Mouse (Mus musculus) urinary bladder, postnatal 36 days (tissue): Measurements from ENCODE around the gene Msrb1.
"Not testable (repeated sequence)": the region's sequence is repeated elsewhere in the genome, so short reads cannot be mapped to it uniquely, and the experiment has no call there.

Experiments used
- DNase-seq, 2 experiments: peaks; one replicate each; pipeline ENCODE4 v3.0.0; 2022; ENCODE audit warnings: low spot score in 2 of 2, mixed read lengths in 1 of 2

Msrb1 gene

DNA sequence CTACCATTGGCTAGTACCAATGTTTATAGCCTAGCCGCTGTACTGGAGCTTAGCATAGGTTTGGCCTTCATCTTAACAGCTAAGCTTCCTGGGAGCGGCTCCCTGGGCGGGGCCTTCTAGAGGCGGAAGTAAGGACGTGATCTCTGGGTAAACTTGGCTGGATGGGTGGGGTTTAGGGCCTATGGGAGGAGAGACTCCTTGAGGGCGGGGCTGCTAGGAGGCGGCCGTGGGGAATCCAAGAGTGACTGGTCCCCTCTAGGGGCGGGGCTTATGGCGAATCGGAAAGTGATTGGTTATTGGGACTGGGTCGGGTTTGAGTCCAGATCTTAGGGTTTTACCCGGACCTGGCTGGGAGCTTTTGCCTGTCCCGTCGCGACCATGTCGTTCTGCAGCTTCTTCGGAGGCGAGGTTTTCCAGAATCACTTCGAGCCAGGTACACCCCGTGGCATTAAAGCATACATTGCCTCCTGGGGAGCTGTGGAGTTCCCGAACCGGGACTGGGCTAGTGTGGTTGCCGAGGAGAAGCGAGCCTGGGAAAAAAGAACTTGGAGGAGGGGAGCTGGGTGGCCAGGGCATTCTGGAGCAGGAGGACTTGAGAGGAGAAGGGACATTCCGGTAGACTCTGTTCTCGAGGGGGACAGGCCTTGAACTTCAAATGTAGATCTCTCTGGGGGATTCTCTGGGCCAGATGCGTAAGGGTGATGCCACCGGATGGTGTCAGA is at the start of gene Msrb1:
Gene Msrb1 (plus strand): TSS at position 313 of the 722 bp plus-strand sequence.
- DNase-seq, result peak; percentile 96 to 97

GRCm38 (mm10) chr17:24687146-24687595 is 49.3 kb upstream of the Msrb1 start:
- peak in 1 of 2 experiments; percentile 62 for DNase-seq

GRCm38 (mm10) chr17:24687599-24687998 is 48.8 kb upstream of the Msrb1 start:
- DNase-seq, result no peak

- DNase-seq, result no peak
These were observed 47.0 kb upstream of the Msrb1 start, which contains the start of gene Syngr3 for GRCm38 (mm10) chr17:24689251-24690081. TSS of gene Syngr3 (minus strand) at chr17:24689955.

DNA sequence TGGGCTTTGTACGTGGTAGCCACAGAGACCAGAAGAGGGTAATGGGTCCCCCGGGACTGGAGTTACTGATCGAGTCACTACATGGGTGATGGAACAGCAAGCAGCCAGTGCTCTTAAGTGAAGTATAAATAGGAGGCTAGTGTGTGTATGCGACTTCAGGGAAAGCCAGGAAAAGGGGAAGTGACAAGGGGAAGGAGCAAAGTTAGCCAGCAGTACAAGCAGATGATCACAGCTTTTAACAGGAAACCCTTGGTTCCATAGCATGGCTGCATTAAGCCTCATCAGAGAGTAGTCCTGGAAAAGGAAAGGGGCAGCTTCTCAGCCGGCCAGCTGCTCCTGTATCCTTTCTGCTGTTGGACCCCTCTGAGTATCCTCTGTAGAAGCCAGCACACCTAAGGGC is 44.1 kb upstream of the Msrb1 start:
- DNase-seq, result no peak

- peak in 1 of 2 experiments; percentile 27 for DNase-seq
These were observed 41.0 kb upstream of the Msrb1 start for GRCm38 (mm10) chr17:24695326-24696010.

DNA sequence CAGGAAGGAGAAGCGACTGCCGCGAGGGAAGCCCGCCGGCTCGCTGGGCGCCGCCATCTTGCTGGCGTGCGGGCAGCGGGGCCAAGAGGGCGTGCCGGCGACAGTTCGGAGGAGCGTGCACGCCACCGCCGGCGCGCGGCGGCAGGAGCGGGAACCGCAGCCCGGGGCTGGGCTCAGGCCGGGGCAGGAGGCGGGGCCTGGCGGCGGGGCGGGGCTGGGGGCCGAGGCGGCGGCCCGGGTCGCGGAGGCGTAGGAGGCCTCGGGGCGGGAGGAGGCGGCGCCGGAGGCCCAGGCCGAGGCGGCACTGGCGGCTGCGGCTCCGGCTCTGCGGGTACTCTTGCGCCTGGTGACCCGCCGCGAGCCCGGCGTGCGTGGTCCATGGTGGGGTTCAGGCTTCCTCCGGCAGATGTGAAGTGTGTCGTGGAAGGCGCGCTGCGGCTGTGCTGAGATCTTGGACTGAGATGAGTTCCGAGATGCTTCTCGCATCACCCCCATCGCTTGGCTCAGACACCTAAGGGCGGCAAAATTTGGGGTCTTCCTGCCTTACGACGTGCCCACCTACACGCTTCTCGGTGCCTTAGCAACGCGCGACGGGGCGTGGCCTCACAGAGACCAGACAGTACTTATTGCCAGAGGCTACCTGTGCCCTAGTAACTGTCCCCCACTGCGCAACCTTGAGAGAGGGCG is 40.3 kb upstream of the Msrb1 start, which contains the start of the genes Gfer and Noxo1:
Gene Gfer (minus strand): TSS at position 146 of the 687 bp plus-strand sequence.
Gene Noxo1 (plus strand): TSS at position 224 of the 687 bp plus-strand sequence.
- DNase-seq, result peak; percentile 83 to 89

DNA sequence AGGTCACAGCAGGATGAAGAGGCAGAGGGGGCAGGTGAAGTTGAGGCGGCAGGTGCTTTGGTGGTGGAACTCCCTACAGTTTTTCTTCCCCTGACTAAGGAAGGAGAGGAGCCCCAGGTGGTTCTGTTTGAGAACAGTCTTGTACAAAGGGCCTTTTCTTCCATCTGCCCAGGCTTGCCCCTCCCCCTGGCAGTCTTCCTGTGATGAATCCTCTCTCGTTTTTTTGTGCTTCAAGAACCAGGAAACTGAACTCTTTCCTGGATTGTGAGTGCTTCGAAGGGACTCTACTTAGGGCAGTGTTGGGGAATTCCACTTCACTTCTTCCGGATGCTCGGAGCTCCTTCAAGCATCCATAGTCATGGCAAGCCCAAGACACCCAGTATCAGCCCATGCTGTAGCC is 38.5 kb upstream of the Msrb1 start:
- DNase-seq, result no peak

- no peak for DNase-seq
These were observed 37.7 kb upstream of the Msrb1 start for GRCm38 (mm10) chr17:24698715-24699114.

GRCm38 (mm10) chr17:24699473-24699872 is 37.0 kb upstream of the Msrb1 start:
- DNase-seq, result no peak

GRCm38 (mm10) chr17:24701251-24701650 is 35.2 kb upstream of the Msrb1 start:
- DNase-seq, result no peak

- DNase-seq, result no peak
These were observed 30.6 kb upstream of the Msrb1 start for GRCm38 (mm10) chr17:24705821-24706220.

DNA sequence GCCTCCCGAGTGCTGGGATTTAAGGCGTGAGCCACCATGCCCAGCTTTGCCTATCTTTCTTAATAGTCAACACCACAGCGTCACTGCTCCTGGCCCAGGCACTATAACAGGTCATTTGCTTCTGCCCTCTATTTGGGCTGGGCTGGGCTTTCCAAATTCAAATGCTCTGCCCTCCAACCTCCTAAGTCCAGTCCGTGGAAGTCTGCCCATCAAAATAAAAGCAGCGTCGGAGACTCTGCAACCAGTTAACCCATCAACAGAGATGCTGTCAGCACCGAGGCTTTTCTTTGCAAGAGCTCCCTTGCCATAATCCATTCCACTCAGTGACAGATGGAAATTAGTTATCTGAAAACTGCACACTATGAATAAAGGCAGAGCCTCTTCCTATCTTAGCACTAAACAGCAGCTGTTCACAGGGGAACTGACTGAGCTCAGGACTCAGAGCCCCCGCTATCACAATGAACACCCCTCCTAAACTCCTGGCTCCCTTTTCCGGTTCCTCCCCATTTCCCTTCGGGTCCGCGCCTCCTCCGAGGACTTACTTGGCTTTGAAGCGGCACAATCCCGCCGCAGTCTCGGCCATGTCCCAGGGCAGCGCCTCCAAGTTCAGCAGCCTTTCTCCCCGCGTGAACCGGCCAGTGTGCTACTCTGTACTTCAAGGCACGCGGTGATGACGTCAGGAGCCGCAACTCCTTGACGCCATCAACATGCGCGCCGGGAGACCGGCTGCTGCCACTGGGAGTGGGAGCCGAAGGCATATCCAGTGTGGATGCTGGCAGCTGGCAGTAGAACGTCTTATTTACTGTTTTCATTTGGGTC is 29.3 kb upstream of the Msrb1 start, which contains the start of gene Tbl3:
Gene Tbl3 (minus strand): TSS at position 679 of the 819 bp plus-strand sequence.
- DNase-seq, result peak; percentile 88 to 92

GRCm38 (mm10) chr17:24707801-24708425 is 28.5 kb upstream of the Msrb1 start:
- DNase-seq, result no peak

DNA sequence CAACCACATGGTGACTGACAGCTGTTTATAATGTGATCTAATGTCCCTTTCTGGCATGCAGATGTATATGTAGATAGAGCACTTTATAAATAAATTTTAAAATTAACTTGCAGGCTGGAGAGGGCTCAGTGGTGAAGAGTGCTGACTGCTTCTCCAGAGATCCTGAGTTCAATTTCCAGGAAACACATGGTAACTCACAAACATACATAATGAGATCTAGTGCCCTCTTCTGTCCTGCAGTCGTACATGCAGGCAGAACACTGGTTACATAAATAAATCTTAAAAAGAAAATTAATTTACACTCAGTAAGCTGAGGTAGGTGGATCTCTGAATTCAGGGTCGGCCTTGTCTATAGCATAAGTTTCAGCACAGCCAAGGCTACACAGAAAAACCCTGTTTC is 27.8 kb upstream of the Msrb1 start:
- DNase-seq, result no peak

- DNase-seq, result no peak
These were observed 20.9 kb upstream of the Msrb1 start for GRCm38 (mm10) chr17:24715556-24715955.

GRCm38 (mm10) chr17:24716166-24716682 is 20.2 kb upstream of the Msrb1 start:
- no peak for DNase-seq

- DNase-seq, result no peak
These were observed 18.5 kb upstream of the Msrb1 start, which contains the start of the genes Rnf151 and Rps2 for GRCm38 (mm10) chr17:24717943-24718342. TSS of gene Rnf151 (minus strand) at chr17:24718063. TSS of gene Rps2 (plus strand) at chr17:24718116.

DNA sequence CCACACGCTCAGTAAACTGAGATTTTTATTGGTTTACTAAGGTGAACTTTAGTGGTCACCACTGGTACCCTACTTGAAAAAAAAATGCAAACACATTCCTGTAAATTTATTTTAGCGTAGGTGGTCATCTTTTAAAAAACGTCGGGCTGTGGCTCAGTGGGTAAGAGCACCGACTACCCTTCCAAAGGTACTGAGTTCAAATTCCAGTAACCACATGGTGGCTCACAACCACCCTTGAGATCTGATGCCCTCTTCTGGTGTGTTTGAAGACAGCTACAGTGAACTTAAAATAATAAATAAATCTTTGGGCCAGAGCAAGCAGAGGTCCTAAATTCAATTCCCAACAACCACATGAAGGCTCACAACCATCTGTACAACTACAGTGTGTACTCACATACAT is 17.5 kb upstream of the Msrb1 start:
- DNase-seq, result not testable (repeated sequence)
